Mouse (Mus musculus) spleen, adult 18-20 months (tissue): ENCODE data around the gene Itln1.
"Not testable (repeated sequence)": the region's sequence is repeated elsewhere in the genome, so short reads cannot be mapped to it uniquely, and the experiment has no call there.

Experiments used
- DNase-seq, 2 experiments: peaks; one replicate each; pipeline ENCODE4 v3.0.0; 2022; ENCODE audit warnings: mixed read lengths in 2 of 2

Itln1 gene

GRCm38 (mm10) chr1:171513234-171513633 lies 21.9 kb downstream of the Itln1 start:
- DNase-seq: no peak

- DNase-seq: no peak
Observed at GRCm38 (mm10) chr1:171504586-171504985, 30.5 kb downstream of the Itln1 start.

GRCm38 (mm10) chr1:171503592-171504291 lies 31.4 kb downstream of the Itln1 start:
- peak; percentile 78 to 79 for DNase-seq

- DNase-seq: peak; percentile 83 to 86
Observed at GRCm38 (mm10) chr1:171503250-171503591, 31.9 kb downstream of the Itln1 start, which contains the start of gene Alyref2. Alyref2 (plus strand) TSS chr1:171503478.

GRCm38 (mm10) chr1:171502388-171503249 lies 32.5 kb downstream of the Itln1 start:
- peak in 1 of 2 experiments; percentile 34 for DNase-seq

GRCm38 (mm10) chr1:171501636-171502080 lies 33.4 kb downstream of the Itln1 start:
- peak in 1 of 2 experiments; percentile 13 for DNase-seq

GRCm38 (mm10) chr1:171501016-171501610 lies 34.0 kb downstream of the Itln1 start:
- DNase-seq: no peak

GRCm38 (mm10) chr1:171499856-171500255 lies 35.2 kb downstream of the Itln1 start:
- peak in 1 of 2 experiments; percentile 13 for DNase-seq

- DNase-seq: no peak
Observed at GRCm38 (mm10) chr1:171495371-171495770, 39.7 kb downstream of the Itln1 start.

GRCm38 (mm10) chr1:171494241-171494640 lies 40.9 kb downstream of the Itln1 start:
- DNase-seq: no peak

- DNase-seq: peak; percentile 43 to 73
Observed at GRCm38 (mm10) chr1:171478968-171479367, 56.1 kb downstream of the Itln1 start.

- DNase-seq: peak in 1 of 2 experiments; percentile 19
Observed at GRCm38 (mm10) chr1:171477758-171478545, 57.1 kb downstream of the Itln1 start.

- DNase-seq: no peak
Observed at GRCm38 (mm10) chr1:171477123-171477522, 58.0 kb downstream of the Itln1 start.

GRCm38 (mm10) chr1:171473920-171474640 lies 61.0 kb downstream of the Itln1 start:
- no peak for DNase-seq

- no peak for DNase-seq
Observed at GRCm38 (mm10) chr1:171473506-171473905, 61.6 kb downstream of the Itln1 start.

GRCm38 (mm10) chr1:171471941-171472340 lies 63.2 kb downstream of the Itln1 start:
- not testable (repeated sequence) for DNase-seq

GRCm38 (mm10) chr1:171471452-171471851 lies 63.6 kb downstream of the Itln1 start:
- no peak for DNase-seq

GRCm38 (mm10) chr1:171470896-171471295 lies 64.2 kb downstream of the Itln1 start:
- no peak for DNase-seq

GRCm38 (mm10) chr1:171470371-171470871 lies 64.7 kb downstream of the Itln1 start:
- peak in 1 of 2 experiments; percentile 69 for DNase-seq

GRCm38 (mm10) chr1:171469678-171470077 lies 65.4 kb downstream of the Itln1 start:
- no peak for DNase-seq
